Mouse (Mus musculus): Measurements from ENCODE around the gene Toporsl.

Gene Toporsl

DNA sequence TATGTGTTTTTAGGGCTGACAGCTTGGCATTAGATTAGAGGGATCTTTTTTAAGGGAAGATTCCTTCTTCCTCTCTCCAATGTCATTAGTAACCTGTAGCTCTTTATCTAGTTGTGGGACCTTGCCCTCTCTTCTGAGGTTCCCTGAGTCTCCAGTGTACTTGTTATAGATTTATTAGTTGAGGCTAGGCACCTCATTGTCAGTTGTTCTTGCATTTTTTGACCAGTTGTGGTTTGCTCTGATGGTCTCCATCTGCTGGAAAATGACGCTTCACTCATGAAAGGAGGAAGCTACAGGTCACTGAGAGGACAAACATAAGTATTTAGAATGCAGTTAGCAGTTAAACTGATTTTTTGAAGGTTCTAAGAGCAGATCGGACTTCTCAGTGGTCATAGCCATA, at the start of gene Toporsl:
Gene Toporsl (plus strand): TSS at position 348 of the 400 bp plus-strand sequence.
- no peak for DNase-seq

DNA sequence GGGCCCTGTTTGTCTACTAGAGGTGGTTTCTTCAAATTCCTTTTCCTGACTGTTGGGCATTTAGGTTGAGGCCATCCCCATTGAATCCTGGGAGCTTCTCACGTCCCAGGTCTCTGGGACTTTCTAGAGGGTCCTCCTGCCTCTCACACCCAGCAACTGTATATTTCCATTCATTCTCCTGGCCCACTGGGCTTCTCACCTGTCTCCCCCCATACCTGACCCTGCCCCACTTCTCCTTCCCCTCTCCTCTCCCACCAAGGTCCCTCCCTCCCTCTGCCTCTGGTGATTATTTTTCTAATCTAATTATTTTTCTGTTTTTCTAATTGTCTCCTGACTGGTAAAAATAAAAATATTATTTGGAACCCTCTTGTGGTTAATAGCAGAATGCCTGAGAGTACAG, 38.4 kb upstream of the Toporsl start:
- no peak for DNase-seq

DNA sequence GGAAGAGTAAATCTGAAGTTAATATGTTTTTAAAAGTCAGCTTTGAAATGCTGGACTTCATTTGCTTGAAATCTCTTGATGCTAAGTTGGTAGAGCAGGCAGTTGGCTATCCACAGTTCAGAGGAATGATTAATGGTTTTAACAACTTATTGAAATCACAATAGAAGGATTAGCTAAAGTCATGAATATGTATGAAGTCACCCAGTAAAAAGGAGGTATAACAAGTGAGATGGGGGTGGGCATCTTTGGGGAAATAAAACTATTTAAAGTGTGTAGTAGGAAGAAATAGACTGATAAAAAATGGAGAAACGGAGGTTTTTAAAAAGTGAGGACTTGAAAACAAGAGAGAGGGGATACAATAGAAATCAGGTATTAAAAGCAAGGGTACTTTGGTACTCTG, 38.0 kb upstream of the Toporsl start:
- no peak for DNase-seq

DNA sequence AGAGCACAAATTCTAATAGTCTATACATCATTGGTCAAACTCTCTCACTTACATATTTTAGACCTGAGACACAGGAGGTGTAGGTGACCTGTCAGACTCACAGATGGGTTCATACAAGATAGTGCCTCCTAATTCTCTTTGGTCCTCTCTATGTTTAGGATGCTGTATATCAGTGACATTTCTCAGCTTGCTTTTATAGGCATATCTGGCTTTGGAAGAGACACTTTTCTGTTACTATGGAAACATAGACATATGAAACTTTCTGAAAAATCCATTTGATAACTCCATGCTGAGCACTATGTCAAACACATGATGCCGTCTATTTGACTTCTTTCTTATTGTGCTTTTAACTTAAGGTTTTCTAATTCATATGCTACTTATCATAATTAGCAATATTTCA, 32.2 kb upstream of the Toporsl start:
- DNase-seq = no peak

DNA sequence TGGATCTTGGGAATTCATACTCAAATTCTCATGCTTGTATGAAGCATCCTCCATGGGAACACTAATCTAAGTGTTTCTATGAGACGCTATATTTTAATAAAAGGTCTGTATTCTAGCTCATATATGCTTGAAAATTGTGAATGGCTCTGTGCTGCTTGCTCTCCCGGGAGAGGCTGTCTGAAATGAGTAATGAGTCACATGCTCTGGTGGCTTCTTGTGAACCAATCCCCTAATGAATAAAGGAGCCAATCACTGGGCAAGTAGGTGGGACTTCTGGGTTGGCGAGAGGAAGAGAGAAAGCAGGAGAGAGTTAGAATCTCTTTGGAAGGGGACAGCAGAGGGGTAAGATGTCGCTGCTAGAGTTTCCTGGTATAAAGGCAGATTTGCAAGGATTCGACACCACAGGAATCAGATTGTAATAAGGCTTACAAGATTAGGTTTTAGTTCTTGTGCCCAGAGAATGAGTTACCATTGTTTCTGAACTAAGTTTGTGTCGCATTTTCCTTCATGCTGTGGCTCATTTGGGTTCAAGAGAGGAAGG, 9.8 kb upstream of the Toporsl start:
- DNase-seq = no peak

DNA sequence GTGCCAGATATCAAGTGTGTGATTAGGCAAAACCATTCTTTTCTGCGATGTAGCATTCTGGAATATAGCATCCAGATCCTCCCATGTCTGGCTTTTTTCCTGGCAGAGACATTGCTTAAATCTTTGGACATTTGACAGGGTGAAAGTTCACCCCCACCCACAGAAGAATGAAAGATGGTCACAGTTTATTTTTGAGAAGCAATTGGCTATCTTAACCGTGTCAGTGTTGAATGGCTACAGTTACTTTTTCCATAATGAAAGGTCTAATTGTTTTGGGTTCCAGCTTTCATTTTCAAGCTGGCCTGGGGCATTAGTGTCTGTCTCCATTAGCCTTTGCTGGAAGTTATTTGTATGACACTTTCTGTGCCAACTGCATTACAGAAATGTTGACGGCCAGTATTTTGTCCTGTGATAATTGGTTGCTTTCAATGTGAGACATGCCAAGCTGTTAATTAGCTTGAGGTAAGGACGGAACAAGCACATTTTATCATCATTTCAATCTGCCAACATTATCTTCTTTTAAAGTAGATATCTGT, 2.2 kb upstream of the Toporsl start:
- no peak for DNase-seq

DNA sequence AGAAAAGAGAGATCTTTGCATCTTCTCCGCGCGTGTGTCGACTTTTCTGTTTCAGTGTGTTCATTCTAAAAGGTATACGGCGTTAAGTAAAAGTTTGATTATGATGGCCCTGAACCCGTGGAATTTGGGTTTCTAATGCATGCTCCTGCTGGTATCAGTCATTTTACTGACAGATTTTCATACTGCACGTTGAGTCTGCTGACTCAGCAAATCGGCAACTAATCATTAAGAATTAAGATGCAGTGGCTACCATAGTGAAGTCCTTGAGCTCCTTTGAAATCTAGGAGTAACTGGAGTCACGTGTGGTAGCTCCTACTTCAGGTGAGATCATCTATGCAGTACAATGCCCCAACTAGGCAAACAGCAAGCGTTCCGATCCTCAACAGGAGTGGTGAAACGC, 1.4 kb upstream of the Toporsl start:
- no peak for DNase-seq

DNA sequence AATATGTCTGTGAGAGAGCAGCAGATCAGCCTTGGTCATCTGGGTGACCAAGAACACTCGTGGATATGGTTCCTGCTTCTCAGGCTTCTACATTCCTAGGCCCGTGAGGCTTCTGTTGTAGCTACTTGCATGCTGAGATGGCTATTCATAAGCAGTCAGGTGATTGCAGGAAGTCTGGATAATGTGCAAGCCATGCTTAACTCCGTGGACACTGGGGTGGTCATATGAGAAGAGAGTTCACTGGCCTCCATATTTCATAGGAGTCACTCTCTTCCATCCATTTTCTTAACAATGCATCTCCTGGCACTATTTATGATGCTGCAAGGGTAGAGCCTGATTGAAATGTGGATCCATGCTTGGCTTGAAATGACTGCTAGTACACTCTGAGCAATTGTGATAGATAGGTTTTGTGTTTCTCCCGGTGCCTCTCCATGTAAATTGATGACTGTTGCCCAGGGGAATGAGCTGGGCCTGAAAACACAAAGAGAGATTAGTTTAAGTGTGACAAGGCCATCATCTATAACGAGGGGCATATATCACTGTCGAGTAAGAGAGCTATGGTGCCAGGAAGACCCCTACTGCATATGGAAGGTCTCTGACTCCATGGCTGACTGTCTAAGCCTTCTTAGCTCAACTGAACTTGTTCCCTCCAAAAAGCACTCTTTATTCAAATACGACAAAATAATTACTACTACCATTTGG, 2.3 kb downstream of the Toporsl start:
- no peak for DNase-seq

DNA sequence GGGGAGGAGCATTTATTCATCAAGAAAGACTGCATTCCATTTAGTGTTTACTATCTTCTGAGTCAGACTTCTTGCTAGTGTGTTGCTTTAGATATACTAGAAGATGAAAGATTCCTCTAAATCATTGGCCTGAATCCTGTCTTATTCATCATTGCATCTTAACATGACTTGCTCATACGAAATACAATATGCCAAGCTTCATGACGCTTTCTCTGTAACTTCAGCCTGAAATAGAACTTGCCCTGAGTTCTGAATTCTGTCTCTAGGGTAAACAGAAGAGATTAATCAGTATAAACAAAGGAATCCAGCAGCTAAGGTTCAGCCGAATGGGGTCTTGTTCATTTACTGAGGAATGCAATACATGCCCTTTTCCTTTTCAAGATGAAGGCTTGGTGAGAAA, 10.8 kb downstream of the Toporsl start:
- no peak for DNase-seq

DNA sequence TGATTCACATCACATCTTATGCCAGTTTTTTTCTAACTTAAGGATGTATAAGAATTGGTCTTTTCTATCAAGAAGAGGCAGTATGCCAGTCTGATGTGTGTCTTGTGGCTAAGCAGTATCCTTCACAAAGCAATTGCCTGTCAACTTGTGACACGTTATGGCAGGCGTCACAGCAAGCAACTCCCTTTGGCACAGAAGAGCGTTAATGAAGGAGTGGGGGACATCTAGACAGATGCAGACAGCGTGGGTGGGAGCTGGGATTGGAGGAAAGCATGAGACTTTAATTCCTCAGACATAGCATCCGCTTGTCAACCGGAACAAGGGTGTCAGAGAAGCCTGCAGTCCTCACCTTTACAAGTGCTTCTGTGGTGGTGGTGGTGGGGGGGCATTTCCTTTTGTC, 38.9 kb downstream of the Toporsl start:
- no peak for DNase-seq

DNA sequence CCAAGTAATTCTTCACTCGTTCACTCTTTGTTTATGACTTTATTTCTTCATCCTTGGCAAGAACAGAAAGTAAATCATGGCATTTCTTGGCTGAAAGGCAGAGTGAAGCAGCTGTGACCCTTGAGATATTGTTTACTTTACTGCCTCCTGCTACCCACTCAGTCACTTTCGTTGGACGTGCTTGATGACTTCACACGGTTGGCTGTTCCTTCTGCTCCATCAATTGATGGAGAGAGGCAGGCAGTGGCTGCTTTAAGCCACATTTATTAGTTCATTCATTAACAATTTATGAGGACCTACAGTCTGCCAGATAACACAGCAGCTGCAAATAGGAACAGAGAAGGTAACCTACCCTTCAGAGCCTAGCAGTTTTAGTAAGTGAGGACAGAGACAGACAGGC, 51.7 kb downstream of the Toporsl start:
- DNase-seq = peak; percentile 21

DNA sequence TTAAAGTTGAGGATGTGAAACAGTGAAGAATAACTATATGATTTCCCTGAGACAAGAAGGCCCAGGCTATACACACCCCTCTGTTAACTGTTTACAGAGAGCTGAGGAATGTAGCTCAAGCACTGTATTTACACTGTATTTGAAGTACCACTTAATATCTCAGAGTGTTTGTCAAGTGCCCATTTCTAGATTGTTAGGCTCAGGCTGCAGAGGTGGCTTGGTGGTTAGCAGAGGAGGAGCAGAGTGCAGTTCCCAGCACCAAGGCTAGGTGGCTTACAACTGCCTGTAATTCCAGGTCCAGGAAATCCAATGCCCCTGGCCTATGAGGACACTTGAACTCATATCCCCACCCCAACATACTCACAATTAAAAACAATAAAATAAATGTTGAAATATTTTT, 63.6 kb downstream of the Toporsl start:
- peak; percentile 15 for DNase-seq

DNA sequence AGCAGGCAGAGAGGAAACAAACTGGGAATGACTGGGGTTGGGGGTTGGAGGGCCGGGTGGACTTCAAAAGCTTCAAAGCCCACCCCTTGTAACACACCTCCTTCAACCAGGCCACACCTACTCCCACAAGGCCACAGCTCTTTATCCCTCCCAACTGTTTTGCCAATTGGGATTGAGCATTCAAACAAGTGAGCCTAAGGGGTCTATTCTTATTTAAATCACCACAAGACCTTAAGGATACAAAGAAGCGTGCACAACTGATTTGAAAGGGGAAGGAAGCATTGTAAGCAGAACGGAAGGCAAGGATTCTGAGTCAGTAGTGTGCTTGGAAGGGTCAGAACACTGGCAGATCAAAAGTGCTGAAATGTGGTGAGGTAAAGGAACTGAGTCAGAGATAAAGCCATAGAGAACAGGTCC, 64.6 kb downstream of the Toporsl start:
- peak; percentile 54 for DNase-seq

DNA sequence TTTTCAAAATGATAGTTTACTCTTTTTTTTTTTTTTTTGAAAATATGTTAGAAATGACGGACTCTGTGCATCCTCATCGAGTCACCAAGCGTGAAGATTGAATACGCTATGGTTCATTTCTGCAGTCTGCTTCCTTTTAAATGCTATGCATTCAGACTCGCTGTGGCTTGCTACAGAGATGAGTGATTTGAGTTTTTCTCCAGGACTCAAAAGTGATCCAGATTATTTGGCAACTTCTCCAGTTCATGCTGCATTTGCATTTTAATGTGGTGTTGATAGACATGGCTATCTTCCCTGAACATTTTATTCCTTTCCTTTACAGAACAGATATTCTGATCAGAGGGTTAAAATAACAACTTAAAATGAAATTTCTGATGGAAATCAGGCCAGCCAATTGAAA, 65.2 kb downstream of the Toporsl start:
- no peak for DNase-seq

All from heart, adult 11 months (tissue).